Mouse (Mus musculus) cortical plate, adult 2 months (tissue): ENCODE measurements around the gene Abcc9.

Source experiments
- CTCF ChIP-seq: fragments of 200-500 bp; IDR thresholded peaks from 2 replicates; pipeline ENCODE4 v1.5.1; 2011; ENCODE audit warnings: mild to moderate bottlenecking, control low read depth, low read length; ENCODE audit not compliant: insufficient read depth; ENCODE audit errors: extremely low read depth
- POLR2A ChIP-seq: fragments of 200-500 bp; IDR thresholded peaks from 2 replicates; pipeline ENCODE4 v1.6.1; 2011; ENCODE audit warnings: mild to moderate bottlenecking, low read length, control low read depth; ENCODE audit not compliant: insufficient read depth; ENCODE audit errors: extremely low read depth

GRCm38 (mm10) chr6:142609401-142610373 is 92.4 kb downstream of the Abcc9 start:
- TF ChIP-seq POLR2A: no peak
- no peak for TF ChIP-seq CTCF
